23 mouse cellular contexts compared by ENCODE assay signal in the genomic region with DNA sequence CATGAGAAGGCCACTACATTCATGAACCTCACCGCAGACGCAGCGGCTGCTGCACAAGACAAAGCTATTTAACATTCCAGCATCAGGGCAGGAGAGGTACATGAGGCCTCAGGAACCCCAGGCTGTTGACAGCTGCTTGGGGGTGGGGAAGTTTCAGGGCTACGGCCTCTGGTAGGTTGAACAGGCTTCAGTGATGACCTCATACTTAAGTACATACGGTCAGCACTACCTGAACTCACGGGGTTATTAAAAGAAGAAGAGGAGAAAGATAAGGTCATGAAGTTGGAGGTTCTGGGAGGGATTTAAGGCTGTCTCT. TPM values are rescaled to one million over a fixed set of nuclear protein-coding genes. Genes with fewer than 3 reads are reported as not detected.
DNase-seq lines count a peak whose midpoint lies in the region; ATAC-seq and TF ChIP-seq lines count a peak whose summit lies in the region.
"Had no signal": no experiment of that assay in that cellular context is flagged by ENCODE, and none has a peak within 500 bp of the region (broad histone marks: within the 10 kb centered on the region; RNA-seq: fewer than 3 reads in every experiment).

No protein-coding gene starts in this region.

- no peak for TF ChIP-seq POLR2A in heart, adult 2 months (IDR thresholded peaks at IDR 0.05; ENCODE audit: insufficient read depth, low read depth, low read length)

- no peaks in the 10 kb centered on the region for H3K36me3 ChIP-seq in heart, embryonic 13.5 days
- H3K36me3 ChIP-seq in heart, adult 2 months (ENCODE audit: control insufficient read depth, insufficient read depth, low read length), result no peaks in the 10 kb centered on the region
- H3K36me3 ChIP-seq in liver, embryonic 16.5 days (ENCODE audit: control insufficient read depth, insufficient read depth), result no peaks in the 10 kb centered on the region
- H3K36me3 ChIP-seq in intestine, postnatal 0 days (ENCODE audit: control insufficient read depth, insufficient read depth), result no peaks in the 10 kb centered on the region
- H3K36me3 ChIP-seq: embryonic facial prominence, embryonic 13.5 days; hindbrain, embryonic 10.5 days; midbrain, embryonic 13.5 days had no signal

- no peak overlapping the region for H3K4me3 ChIP-seq in heart, embryonic 13.5 days
- no peak overlapping the region for H3K4me3 ChIP-seq in heart, adult 2 months
- H3K4me3 ChIP-seq in liver, embryonic 16.5 days (ENCODE audit: low read depth, low read length), result no peak overlapping the region
- H3K4me3 ChIP-seq in intestine, postnatal 0 days (ENCODE audit: low read depth, low read length), result no peak overlapping the region
- H3K4me3 ChIP-seq: embryonic facial prominence, embryonic 13.5 days; forebrain, embryonic 13.5 days; hindbrain, embryonic 10.5 days; midbrain, embryonic 13.5 days had no signal

- peaks cover 19% of the 10 kb centered on the region for H3K4me1 ChIP-seq in heart, embryonic 13.5 days
- no peaks in the 10 kb centered on the region for H3K4me1 ChIP-seq in heart, adult 2 months (ENCODE audit: control insufficient read depth, insufficient read depth, low read length)
- no peaks in the 10 kb centered on the region for H3K4me1 ChIP-seq in liver, embryonic 16.5 days (ENCODE audit: control insufficient read depth, low read depth, low read length)
- H3K4me1 ChIP-seq in intestine, postnatal 0 days (replicated peaks; ENCODE audit: control insufficient read depth, insufficient read depth, low read length), result 0 out of 2 replicates have a peak, but pooled peaks cover 6% of the 10 kb centered on the region
- H3K4me1 ChIP-seq: forebrain, embryonic 13.5 days; hindbrain, embryonic 10.5 days; midbrain, embryonic 13.5 days had no signal

- peak overlapping the region; percentile 82 for H3K27ac ChIP-seq in heart, embryonic 13.5 days (replicated peaks)
- H3K27ac ChIP-seq in heart, adult 2 months, result no peak overlapping the region
- no peak overlapping the region for H3K27ac ChIP-seq in liver, embryonic 16.5 days (ENCODE audit: low read length)
- peak overlapping the region; percentile 67 for H3K27ac ChIP-seq in intestine, postnatal 0 days (ENCODE audit: low read depth, low read length)
- H3K27ac ChIP-seq: embryonic facial prominence, embryonic 13.5 days; forebrain, embryonic 13.5 days; hindbrain, embryonic 10.5 days; hindbrain, postnatal 0 days; kidney, postnatal 0 days; midbrain, embryonic 13.5 days had no signal

- no peak for DNase-seq in heart, adult 2 months
- DNase-seq in liver, result no peak
- no peak for DNase-seq in left cerebral cortex, adult 18-20 months (ENCODE audit: low spot score in 2 of 2)
- DNase-seq in thymus, postnatal 4 days, result no peak
- DNase-seq: adrenal gland, adult 8-10 months; cerebellum, adult 11-12 months; cerebellum, postnatal 10 days; kidney, adult 2 months; left cerebral cortex, postnatal 4 days; lung, embryonic 14.5 days; right cerebral cortex, postnatal 14 days; thymus, postnatal 25 days had no signal

- no peaks in the 10 kb centered on the region for H3K9me3 ChIP-seq in heart, embryonic 13.5 days
- H3K9me3 ChIP-seq in liver, embryonic 16.5 days (replicated peaks; ENCODE audit: control insufficient read depth, low read length), result no peaks in the 10 kb centered on the region
- no peaks in the 10 kb centered on the region for H3K9me3 ChIP-seq in intestine, postnatal 0 days (ENCODE audit: control insufficient read depth)
- H3K9me3 ChIP-seq: embryonic facial prominence, embryonic 13.5 days; forebrain, embryonic 13.5 days; hindbrain, embryonic 10.5 days; midbrain, embryonic 13.5 days had no signal

- no peak overlapping the region for H3K9ac ChIP-seq in heart, embryonic 13.5 days
- H3K9ac ChIP-seq in heart, adult 2 months (ENCODE audit: low read depth, low read length), result no peak overlapping the region
- H3K9ac ChIP-seq in liver, embryonic 16.5 days (ENCODE audit: low read depth, low read length), result no peak overlapping the region
- 0 out of 2 replicates have a peak overlapping the region, but pooled peaks have one; percentile 27 for H3K9ac ChIP-seq in intestine, postnatal 0 days (ENCODE audit: low read depth, low read length)
- H3K9ac ChIP-seq: embryonic facial prominence, embryonic 13.5 days; forebrain, embryonic 13.5 days; lung, embryonic 14.5 days; midbrain, embryonic 13.5 days had no signal

- H3K27me3 ChIP-seq in heart, embryonic 13.5 days (replicated peaks), result no peaks in the 10 kb centered on the region
- H3K27me3 ChIP-seq in heart, adult 2 months (ENCODE audit: control insufficient read depth, insufficient read depth, low read length), result no peaks in the 10 kb centered on the region
- no peaks in the 10 kb centered on the region for H3K27me3 ChIP-seq in liver, embryonic 16.5 days (ENCODE audit: control insufficient read depth, insufficient read depth, low read depth, low read length)
- H3K27me3 ChIP-seq in intestine, postnatal 0 days (replicated peaks; ENCODE audit: control insufficient read depth, insufficient read depth, low read length), result no peaks in the 10 kb centered on the region
- H3K27me3 ChIP-seq: embryonic facial prominence, embryonic 13.5 days; midbrain, embryonic 13.5 days had no signal

- no peaks in the 10 kb centered on the region for H3K79me2 ChIP-seq in heart, adult 2 months (replicated peaks; ENCODE audit: control insufficient read depth, insufficient read depth, low read length)

- ATAC-seq in heart, embryonic 13.5 days (ENCODE audit: extremely low read depth, insufficient number of reproducible peaks, low FRiP score, low TSS enrichment), result no peak; the same call in 1 of the 2 replicates
- ATAC-seq in liver, embryonic 16.5 days (ENCODE audit: low read depth), result 0 out of 2 replicates have a peak, but pooled peaks have one; percentile 32
- ATAC-seq in intestine, postnatal 0 days, result peak; percentile 91
- ATAC-seq: activated CD4-positive, CD25-positive, alpha-beta regulatory T cell, adult 4 months; forebrain, embryonic 13.5 days; hindbrain, postnatal 0 days; midbrain, embryonic 13.5 days had no signal

- WGBS in heart, embryonic 13.5 days, result 11% methylated on average over 6 of the region's 6 CpGs
- 32% methylated on average over 6 of the region's 6 CpGs for WGBS in heart, adult 2 months
- 49% methylated on average over 6 of the region's 6 CpGs for WGBS in liver, embryonic 16.5 days (ENCODE audit: insufficient replicate concordance)
- 35% methylated on average over 6 of the region's 6 CpGs for WGBS in intestine, postnatal 0 days

- intact Hi-C loops in heart, adult 2 months (cut with DNase I), result no loop called here

- peak overlapping the region; percentile 22 for H3K4me2 ChIP-seq in heart, embryonic 13.5 days
- no peak overlapping the region for H3K4me2 ChIP-seq in liver, embryonic 16.5 days (ENCODE audit: low read depth, low read length)
- peak overlapping the region; percentile 40 for H3K4me2 ChIP-seq in intestine, postnatal 0 days (replicated peaks; ENCODE audit: low read depth)
- H3K4me2 ChIP-seq: embryonic facial prominence, embryonic 13.5 days; forebrain, embryonic 13.5 days; liver, embryonic 11.5 days; lung, embryonic 14.5 days; midbrain, embryonic 13.5 days had no signal

- TF ChIP-seq EP300 in heart, adult 2 months (IDR thresholded peaks at IDR 0.05; ENCODE audit: insufficient read depth, low read depth, low read length), result no peak

- no peak for TF ChIP-seq CTCF in heart, adult 2 months (IDR thresholded peaks at IDR 0.05)
- TF ChIP-seq CTCF in intestine, postnatal 0 days (IDR thresholded peaks at IDR 0.05; ENCODE audit: low read depth), result no peak

RNA-seq across cellular contexts. Expression of a gene that starts 19.6 kb away (rescaled TPM):
- polyA plus RNA-seq in heart, embryonic 13.5 days (2015; fragmentation: Nextera tagmentation; extraction: Ambion mirVana), result 224 and 267 TPM in 2 replicates
- total RNA-seq in heart, adult 2 months (2021), result 100 to 1,000 TPM; 111 to 123 TPM
- polyA plus RNA-seq in heart, adult 2 months (2012; rRNA removed), result 11.9 and 41.9 TPM in 2 replicates
- polyA plus RNA-seq in liver, embryonic 16.5 days (2015; fragmentation: Nextera tagmentation; extraction: Ambion mirVana), result 82.7 and 94.2 TPM in 2 replicates
- polyA plus RNA-seq in intestine, postnatal 0 days (2015; fragmentation: Nextera tagmentation; extraction: Ambion mirVana), result 378 and 387 TPM in 2 replicates
- total RNA-seq in left cerebral cortex, adult 18-20 months (2021), result 100 to 1,000 TPM; 127 to 132 TPM

Comparison
In these comparisons a context has a peak if more than half of its experiments do, and no peak if none do; other contexts are left out.
1. H3K27ac ChIP-seq: peak in heart, embryonic 13.5 days (single experiment) and intestine, postnatal 0 days (single experiment); none in heart, adult 2 months (single experiment) and liver, embryonic 16.5 days (single experiment).